Mouse (Mus musculus) adrenal gland, postnatal 4 days (tissue): ENCODE data around the gene Gal3st1. TPM values are rescaled to one million over a fixed set of nuclear protein-coding genes. Genes with fewer than 3 reads are reported as not detected.

Source experiments
- DNase-seq, 2 experiments: peaks; one replicate each; pipeline ENCODE4 v3.0.0; 2021 to 2022; ENCODE audit warnings: low spot score in 2 of 2, mixed read lengths in 2 of 2
- total RNA-seq, 2 experiments: library from RNA; stranded (reverse); gene quantifications; 2 replicates each; pipeline ENCODE4 v1.2.3; 2021

Gal3st1 gene
- total RNA-seq, 2 experiments from 2014 or later = 2.0 to 3.0 TPM

- DNase-seq = no peak
Observed at GRCm38 (mm10) chr11:4031126-4031941, 47.9 kb downstream of the Gal3st1 start, which contains the start of gene Sec14l4. TSS of gene Sec14l4 (plus strand) at chr11:4031462.

DNA sequence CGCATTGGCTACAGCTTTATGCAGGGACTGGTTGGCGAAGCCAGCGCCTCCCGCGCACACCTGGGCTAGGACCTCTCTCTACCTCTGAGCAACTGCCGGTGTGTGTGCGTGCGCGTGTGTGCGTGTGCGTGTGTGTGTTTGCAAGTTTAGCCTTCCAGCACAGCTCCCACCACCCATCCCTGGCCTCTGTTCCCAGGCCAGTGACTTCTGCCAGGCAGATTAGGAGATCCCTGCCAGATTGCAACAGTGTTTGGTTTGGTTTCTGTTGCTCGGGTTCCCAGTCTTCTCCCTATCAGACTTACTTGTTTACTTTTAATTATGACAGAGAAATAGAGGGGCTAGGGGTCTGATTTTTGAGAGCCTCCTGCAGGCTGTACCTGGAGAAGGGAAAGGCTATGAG lies 48.5 kb downstream of the Gal3st1 start:
- DNase-seq = no peak

GRCm38 (mm10) chr11:4033471-4033870 lies 50.0 kb downstream of the Gal3st1 start:
- no peak for DNase-seq

- no peak for DNase-seq
Observed at GRCm38 (mm10) chr11:4034169-4034568, 50.7 kb downstream of the Gal3st1 start.

DNA sequence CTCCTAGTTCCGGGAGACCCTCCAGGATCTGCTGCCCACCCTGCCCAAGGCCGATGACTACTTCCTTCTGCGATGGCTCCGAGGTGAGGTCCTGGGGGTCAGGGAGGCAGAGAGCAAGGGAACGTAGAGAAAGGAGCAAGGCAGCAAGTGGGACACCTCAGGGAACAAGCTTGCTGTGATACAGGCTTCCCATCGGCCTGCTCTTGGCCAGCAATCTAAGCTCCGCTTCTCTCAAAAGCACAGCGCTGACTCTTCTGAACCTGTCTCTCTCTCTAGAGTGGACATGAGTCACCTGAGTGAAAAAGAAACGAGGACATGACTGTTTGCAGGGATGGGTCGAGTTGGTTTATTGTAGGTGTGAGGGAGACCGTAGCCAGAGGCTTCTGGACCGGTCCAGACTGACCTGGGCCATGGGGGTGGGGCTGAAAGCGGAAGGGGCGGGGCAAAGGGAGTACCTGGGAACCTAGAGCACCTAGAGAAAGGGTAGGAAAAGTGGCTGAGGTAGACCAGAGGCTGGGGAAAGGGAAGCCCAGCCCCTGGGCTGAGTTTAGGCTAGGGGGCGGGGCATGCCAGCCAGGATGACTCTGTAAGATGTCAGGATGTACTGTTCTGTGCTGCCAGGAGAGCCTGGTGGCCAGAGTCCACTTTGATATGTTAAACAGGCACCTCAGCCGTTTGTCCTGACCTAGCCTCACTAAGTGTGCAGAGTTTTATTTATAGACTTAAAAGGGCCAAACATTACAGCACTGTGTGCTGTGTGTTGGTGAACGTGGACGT lies 51.9 kb downstream of the Gal3st1 start:
- DNase-seq = no peak

DNA sequence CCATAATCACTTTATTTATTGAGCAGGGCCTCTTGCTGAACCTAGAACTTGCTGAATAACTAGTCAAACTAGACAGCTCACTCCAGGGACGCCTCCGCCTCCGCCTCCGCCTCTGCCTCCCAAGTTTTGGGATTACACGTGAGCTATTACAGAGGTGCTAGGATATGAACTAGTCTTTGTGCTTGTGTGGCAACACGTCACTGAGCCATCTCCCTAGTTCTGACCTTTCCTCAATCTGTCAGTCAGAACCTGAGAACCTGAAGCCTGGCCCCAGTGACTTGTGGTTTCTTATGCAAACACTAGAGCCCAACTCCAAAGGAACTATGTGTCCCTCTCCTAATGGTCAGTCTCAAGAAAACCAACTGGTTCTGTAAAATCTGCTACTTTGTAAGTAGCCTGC lies 52.5 kb downstream of the Gal3st1 start:
- no peak for DNase-seq

- DNase-seq = no peak
Observed at GRCm38 (mm10) chr11:4036365-4037084, 53.1 kb downstream of the Gal3st1 start.

GRCm38 (mm10) chr11:4039951-4040350 lies 56.5 kb downstream of the Gal3st1 start:
- no peak for DNase-seq

- no peak for DNase-seq
Observed at GRCm38 (mm10) chr11:4041123-4041625, 57.7 kb downstream of the Gal3st1 start.

GRCm38 (mm10) chr11:4043081-4043480 lies 59.6 kb downstream of the Gal3st1 start:
- no peak for DNase-seq

- DNase-seq = no peak
Observed at GRCm38 (mm10) chr11:4046526-4046925, 63.1 kb downstream of the Gal3st1 start.

DNA sequence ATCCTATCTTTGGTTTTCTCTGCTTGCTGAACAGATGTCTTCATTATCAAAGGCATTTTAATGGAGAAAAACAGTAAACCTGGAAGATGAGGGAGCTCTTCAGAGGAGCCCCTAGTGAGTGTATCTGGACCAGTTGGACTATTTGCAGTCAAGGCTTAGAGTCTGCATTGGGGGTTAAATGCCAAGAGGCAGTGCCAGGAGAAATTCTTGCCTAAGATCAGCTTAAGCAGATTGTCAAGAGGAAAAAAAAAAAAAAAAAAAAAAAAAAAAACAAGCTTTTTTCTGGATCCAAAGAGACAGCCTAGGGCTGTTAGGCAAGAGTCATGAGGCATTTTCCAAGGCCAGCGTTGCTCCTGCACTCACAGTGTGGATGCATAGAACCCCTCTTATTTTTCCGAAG lies 64.3 kb downstream of the Gal3st1 start:
- no peak for DNase-seq

DNA sequence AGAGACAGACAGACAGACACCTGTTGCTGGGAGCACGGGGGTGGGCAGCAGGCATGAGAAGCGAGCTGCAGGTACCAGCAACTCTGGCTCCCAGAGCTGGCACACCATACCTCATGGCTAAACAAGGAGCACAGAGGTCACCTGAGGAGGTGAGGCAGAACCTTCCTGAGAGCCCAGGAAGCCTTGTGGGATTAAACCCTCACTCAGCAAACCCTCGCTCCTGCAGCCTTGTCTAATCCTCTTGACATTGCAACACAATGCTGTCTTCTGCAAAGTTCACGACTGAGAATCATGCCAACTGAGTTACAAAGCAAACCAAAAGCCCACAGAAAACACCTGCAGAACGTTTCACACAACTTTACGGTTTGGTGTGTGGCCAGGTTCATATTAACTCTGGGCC lies 65.0 kb downstream of the Gal3st1 start:
- DNase-seq = no peak

Other genes with a start within 250 kb of the Gal3st1 start
- 1 to 10 TPM; 2.4 to 2.5 TPM for gene Osbp2, start 119.7 kb upstream of the Gal3st1 start, total RNA-seq
- under 1 TPM; 0.56 to 0.62 TPM for gene 4921536K21Rik, start 88.5 kb upstream of the Gal3st1 start, total RNA-seq
- 1 to 10 TPM; 6.2 to 6.5 TPM for gene Dusp18, start 88.4 kb upstream of the Gal3st1 start, total RNA-seq
- gene Slc35e4, start 69.0 kb upstream of the Gal3st1 start, total RNA-seq = 1 to 10 TPM; 5.8 to 7.8 TPM
- gene Tcn2, start 51.5 kb upstream of the Gal3st1 start, total RNA-seq = 100 to 1,000 TPM; 102 to 141 TPM
- 10 to 100 TPM; 79.7 to 80.7 TPM for gene Pes1, start 19.7 kb upstream of the Gal3st1 start, total RNA-seq
- under 1 TPM in 1 of 2 experiments, not detected in 1; 0.25 TPM for gene 4930556J24Rik, start 6.9 kb upstream of the Gal3st1 start, total RNA-seq
- gene Sec14l4, start 47.8 kb downstream of the Gal3st1 start, total RNA-seq = 1 to 10 TPM; 2.4 to 5.0 TPM
- gene Sec14l3, start 81.2 kb downstream of the Gal3st1 start, total RNA-seq = under 1 TPM; 0.51 to 0.59 TPM
- gene Mtfp1, start 111.8 kb downstream of the Gal3st1 start, total RNA-seq = 10 to 100 TPM; 17.3 to 17.7 TPM
- 10 to 100 TPM in 1 of 2 experiments, 1 to 10 TPM in 1; 4.4 to 15.0 TPM for gene Sec14l2, start 139.8 kb downstream of the Gal3st1 start, total RNA-seq
- gene Rnf215, start 151.6 kb downstream of the Gal3st1 start, total RNA-seq = 10 to 100 TPM; 32.0 to 34.8 TPM
- gene Ccdc157, start 176.7 kb downstream of the Gal3st1 start, total RNA-seq = 10 to 100 TPM; 13.8 to 18.6 TPM
- gene Sf3a1, start 176.7 kb downstream of the Gal3st1 start, total RNA-seq = 10 to 100 TPM; 70.4 to 71.6 TPM
- 10 to 100 TPM; 19.0 to 19.9 TPM for gene Tbc1d10a, start 203.2 kb downstream of the Gal3st1 start, total RNA-seq
- 1 to 10 TPM; 6.3 to 6.6 TPM for gene Castor1, start 234.6 kb downstream of the Gal3st1 start, total RNA-seq